Mouse (Mus musculus) layer of hippocampus, adult 9-11 months (tissue): ENCODE data around the gene Abtb1.

Experiments used
- DNase-seq: peaks from one replicate; pipeline ENCODE4 v3.0.0; 2022

Abtb1 gene

GRCm38 (mm10) chr6:88841781-88842689 lies at the start of gene Abtb1:
Gene Abtb1, minus strand, starts transcription at chr6:88841984.
- peak; percentile 100 for DNase-seq

- no peak for DNase-seq
Measured at GRCm38 (mm10) chr6:88890832-88891231, 49.0 kb upstream of the Abtb1 start.

GRCm38 (mm10) chr6:88889410-88890042 lies 47.7 kb upstream of the Abtb1 start:
- DNase-seq = no peak

GRCm38 (mm10) chr6:88886417-88886967 lies 44.7 kb upstream of the Abtb1 start:
- no peak for DNase-seq

DNA sequence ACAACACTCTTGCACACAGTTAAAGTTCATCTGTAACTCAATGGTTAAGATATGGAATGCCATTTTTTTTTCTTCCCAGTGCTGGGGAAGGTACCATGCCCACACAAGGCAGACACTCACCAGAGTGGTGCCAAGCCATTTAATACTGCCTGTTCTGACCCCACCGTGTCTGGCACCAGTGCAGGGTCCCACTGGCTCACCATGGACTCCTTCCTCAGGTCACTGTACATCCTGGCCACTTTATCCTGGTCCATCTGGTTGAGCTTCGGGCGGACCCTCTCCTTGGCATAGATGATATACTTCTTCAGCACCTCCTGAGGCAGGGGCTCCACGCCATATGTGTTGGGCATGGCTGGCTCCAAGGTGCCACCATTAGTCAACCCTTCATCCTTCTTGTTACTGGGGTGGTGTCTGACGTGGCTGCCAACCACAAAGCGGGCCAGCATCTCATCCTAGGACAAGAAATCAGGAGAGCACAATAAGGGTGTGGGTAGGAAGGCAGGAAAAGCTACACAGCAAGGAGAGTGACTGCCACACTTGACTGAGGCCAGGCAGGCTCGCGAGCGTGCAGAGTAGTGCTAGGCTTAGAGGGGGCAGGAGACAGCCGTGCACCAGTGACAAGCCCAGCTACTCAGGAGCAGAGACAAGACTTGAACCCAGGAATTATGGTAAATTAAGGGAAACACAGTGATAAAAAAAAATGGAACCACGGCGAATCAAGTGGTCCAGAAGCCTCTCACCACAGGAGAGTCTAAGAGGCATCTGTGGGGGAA lies 44.0 kb upstream of the Abtb1 start:
- no peak for DNase-seq

DNA sequence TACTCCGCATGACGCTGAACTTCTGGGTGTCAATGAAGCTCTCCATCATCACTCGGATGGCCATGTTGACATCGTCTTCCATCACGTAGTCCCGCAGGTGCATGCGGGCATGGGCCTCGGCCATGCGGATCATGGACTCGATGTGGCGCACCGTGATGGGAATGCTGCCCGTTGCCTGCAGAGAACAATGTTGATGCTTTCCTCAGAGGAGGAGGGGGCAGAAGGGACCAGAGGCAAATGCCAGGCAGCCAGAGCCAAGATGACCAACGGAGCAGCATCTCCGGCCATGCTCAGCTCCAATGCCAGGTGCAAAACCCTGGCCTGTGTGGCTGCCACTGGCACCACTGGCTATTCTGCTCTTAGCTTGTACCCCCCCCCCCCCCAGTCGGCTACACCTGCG lies 42.9 kb upstream of the Abtb1 start:
- no peak for DNase-seq

GRCm38 (mm10) chr6:88884195-88884594 lies 42.4 kb upstream of the Abtb1 start:
- DNase-seq = no peak

DNA sequence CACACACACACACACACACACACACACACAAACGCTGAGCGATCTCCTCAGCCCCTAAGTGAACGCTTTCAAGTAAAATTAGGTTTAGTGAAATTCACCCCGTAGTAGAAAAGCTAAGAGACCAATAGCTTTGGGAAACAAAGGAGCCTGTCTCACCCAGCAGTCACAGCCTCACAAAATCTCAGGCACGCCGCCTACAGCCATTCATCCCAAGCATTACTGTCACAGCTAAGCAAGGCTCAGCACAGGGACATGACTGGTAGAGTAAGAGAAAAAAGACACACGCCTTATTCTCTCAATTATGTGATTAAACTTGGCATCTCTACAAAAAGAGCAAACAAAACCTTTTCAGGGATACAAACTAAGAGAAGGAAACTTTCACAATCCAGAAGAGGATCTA lies 39.5 kb upstream of the Abtb1 start:
- DNase-seq = no peak

- no peak for DNase-seq
Measured at GRCm38 (mm10) chr6:88879471-88879870, 37.7 kb upstream of the Abtb1 start.

GRCm38 (mm10) chr6:88874868-88875508 lies 33.2 kb upstream of the Abtb1 start, which contains the start of gene Podxl2:
Gene Podxl2, minus strand, starts transcription at chr6:88875044.
- peak; percentile 74 for DNase-seq

GRCm38 (mm10) chr6:88873965-88874867 lies 32.4 kb upstream of the Abtb1 start:
- peak; percentile 43 for DNase-seq

DNA sequence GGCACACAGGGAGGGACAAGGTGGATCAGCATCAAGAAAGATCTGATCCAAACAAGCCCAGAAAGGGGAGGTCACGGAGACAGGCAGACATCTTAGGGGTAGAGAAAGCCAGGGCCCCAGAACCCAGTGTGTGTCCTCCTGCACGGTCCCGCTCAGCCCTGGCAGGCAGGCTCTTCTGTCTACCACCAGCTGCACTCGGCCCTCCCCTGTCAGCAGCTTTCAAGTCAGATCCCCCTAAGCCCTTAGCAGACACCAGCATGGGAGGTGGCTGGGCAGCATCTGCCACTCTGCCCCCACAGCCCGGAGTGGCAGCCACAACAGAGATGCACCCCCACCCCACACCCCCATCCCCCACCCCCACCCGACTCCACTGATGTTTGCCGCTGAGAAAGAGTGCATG lies 31.0 kb upstream of the Abtb1 start:
- no peak for DNase-seq

DNA sequence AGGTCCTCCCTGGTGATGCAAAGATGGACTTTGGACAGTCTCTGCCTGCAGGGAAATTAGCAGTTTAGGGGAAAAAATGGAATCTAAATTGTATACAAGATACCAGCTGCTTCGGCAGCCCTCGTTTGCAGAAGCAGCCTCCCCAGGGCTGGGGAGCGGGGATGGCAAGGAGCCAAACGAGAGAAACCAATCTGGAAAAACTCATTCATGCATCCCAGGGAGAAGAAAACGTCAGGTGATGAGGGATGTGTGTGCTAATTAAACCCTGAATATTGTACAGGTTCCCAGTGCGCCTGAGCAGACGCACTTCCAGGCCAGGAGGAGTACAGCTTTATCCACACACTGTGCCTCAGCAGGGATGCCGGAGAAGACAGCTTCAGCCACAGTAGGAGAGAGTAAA lies 29.8 kb upstream of the Abtb1 start:
- DNase-seq = peak; percentile 64

- DNase-seq = peak; percentile 35
Measured at GRCm38 (mm10) chr6:88870594-88870993, 28.8 kb upstream of the Abtb1 start.

GRCm38 (mm10) chr6:88869459-88869858 lies 27.7 kb upstream of the Abtb1 start:
- no peak for DNase-seq

GRCm38 (mm10) chr6:88865704-88866103 lies 23.9 kb upstream of the Abtb1 start:
- DNase-seq = no peak

DNA sequence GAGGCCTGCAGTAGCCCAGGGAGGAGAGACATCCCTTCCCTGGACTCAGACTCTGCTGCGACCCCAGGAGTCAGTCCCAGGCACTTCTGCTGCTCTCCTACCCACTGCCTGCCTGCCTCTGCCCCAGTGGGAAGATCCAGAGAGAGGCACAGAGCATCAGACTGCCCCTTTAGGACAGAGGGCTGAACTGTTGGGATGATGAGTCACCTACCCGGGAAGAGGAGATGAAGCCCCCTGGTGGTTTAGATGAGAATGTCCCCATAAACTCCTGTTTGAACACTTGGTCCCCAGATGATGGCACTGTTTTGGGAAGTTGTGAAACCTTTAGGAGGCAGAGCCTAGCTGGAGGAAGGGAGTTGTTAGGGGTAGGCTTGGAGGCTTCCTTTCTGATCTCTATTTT lies 19.1 kb upstream of the Abtb1 start:
- DNase-seq = peak; percentile 60

DNA sequence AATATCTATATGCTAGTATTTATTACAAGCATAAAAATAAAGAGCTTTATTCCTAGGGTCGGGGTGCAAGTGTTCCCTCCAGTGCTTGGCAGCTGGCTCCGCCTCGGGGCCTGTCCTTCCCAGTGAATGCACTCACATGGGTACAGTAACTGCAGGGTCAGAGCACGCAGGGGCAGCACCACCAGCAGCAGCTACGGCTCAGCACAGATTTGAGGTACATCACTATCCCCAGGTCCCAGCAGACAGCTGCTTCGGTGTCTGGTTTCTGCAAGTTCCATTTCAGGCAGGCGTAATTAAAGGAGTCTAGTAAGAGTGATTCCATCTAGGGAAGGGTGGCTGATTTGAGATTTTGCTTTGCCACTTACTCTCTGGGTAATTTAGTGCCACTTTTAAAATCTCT lies 16.6 kb upstream of the Abtb1 start:
- DNase-seq = no peak

DNA sequence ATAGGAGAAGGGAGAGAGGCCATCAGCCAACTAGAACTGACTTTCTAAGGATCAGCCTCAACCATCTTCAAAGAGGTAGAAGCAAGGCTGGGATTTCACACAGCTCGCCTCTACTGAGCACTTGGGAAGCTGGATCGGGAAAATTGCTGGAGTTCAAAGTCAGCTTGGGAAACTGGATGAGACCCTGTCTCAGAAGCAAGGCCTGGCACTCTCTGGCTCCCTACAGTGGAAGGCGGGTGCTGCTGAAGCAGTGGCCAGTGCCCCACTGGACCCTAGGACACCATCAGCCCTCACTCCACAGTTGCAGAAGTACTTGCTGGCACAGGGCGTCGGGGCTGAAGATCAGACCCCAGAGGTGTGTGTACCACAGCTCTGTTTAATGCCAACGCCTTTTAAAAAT lies 16.0 kb upstream of the Abtb1 start:
- DNase-seq = no peak

DNA sequence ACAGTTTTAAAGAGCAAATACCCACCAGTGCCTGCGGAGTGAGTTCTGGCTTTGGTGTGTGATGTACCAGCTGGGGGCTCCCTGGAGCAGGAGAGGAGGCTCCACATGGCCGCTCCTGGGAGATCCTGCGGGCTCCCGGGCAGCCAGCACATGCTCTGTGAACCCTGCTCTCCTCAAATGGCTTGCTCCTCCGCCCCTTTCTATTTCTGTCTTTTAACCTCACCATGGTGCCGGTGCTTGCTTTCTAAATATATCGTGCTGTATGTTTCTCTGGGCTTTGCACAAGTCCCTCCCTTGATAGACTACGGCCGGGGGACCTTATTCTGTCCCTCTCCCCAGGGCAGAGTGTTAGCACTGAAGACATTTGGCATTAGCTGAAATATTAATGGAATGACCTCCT lies 15.5 kb upstream of the Abtb1 start:
- DNase-seq = no peak

GRCm38 (mm10) chr6:88855636-88856035 lies 13.9 kb upstream of the Abtb1 start:
- peak; percentile 56 for DNase-seq

DNA sequence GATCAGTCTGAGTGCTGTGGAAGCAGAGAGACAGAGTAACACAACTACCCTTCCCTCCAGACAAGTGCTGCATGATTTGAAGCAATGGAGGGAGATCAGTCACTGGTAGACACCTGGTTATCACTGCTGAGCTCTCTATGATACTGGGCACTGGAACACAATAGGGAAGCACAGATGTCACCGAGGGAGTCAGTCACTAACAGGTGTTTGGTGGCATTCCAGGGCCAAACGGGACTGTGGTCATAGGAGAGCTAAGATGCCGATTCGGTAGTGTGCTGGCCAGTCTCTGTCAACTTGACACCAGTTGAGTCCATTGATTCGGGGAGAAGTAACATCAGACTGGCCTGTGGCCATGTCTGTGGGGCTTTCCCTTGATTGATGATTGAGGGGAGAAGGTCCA lies 12.7 kb upstream of the Abtb1 start:
- DNase-seq = no peak
